Mouse (Mus musculus) ZHBTc4 (cell line): ENCODE results near the gene Ldb2.
A peak's percentile ranks its signal among the peaks of the same experiment; 100 is the strongest.

Experiments used
- DNase-seq: peaks from one replicate; pipeline ENCODE4 v3.0.0-alpha.2; 2011; ENCODE audit warnings: low read depth, low spot score

Ldb2 gene

GRCm38 (mm10) chr5:44645952-44646841 is 153.3 kb downstream of the Ldb2 start:
- no peak for DNase-seq

- DNase-seq, result no peak
Measured at GRCm38 (mm10) chr5:44643079-44643478, 156.4 kb downstream of the Ldb2 start.

GRCm38 (mm10) chr5:44641060-44641459 is 158.4 kb downstream of the Ldb2 start:
- no peak for DNase-seq

GRCm38 (mm10) chr5:44635546-44635945 is 163.9 kb downstream of the Ldb2 start:
- DNase-seq, result no peak

- no peak for DNase-seq
Measured at GRCm38 (mm10) chr5:44629034-44629625, 170.3 kb downstream of the Ldb2 start.

GRCm38 (mm10) chr5:44627487-44627886 is 172.0 kb downstream of the Ldb2 start:
- DNase-seq, result no peak

- DNase-seq, result no peak
Measured at GRCm38 (mm10) chr5:44626885-44627284, 172.6 kb downstream of the Ldb2 start.

GRCm38 (mm10) chr5:44626114-44626513 is 173.4 kb downstream of the Ldb2 start:
- DNase-seq, result no peak

GRCm38 (mm10) chr5:44615677-44616076 is 183.8 kb downstream of the Ldb2 start:
- no peak for DNase-seq

- no peak for DNase-seq
Measured at GRCm38 (mm10) chr5:44608901-44609300, 190.6 kb downstream of the Ldb2 start.

- DNase-seq, result no peak
Measured at GRCm38 (mm10) chr5:44601340-44601739, 198.1 kb downstream of the Ldb2 start.

GRCm38 (mm10) chr5:44593522-44594218 is 205.8 kb downstream of the Ldb2 start:
- DNase-seq, result no peak

- DNase-seq, result no peak
Measured at GRCm38 (mm10) chr5:44590750-44591149, 208.7 kb downstream of the Ldb2 start.

GRCm38 (mm10) chr5:44589318-44589717 is 210.2 kb downstream of the Ldb2 start:
- no peak for DNase-seq

- no peak for DNase-seq
Measured at GRCm38 (mm10) chr5:44586571-44586970, 212.9 kb downstream of the Ldb2 start.

GRCm38 (mm10) chr5:44579899-44580459 is 219.5 kb downstream of the Ldb2 start:
- no peak for DNase-seq

- DNase-seq, result no peak
Measured at GRCm38 (mm10) chr5:44576682-44577349, 222.7 kb downstream of the Ldb2 start.

GRCm38 (mm10) chr5:44574681-44575080 is 224.8 kb downstream of the Ldb2 start:
- no peak for DNase-seq

GRCm38 (mm10) chr5:44553765-44554352 is 245.6 kb downstream of the Ldb2 start:
- DNase-seq, result peak; percentile 38

GRCm38 (mm10) chr5:44553155-44553554 is 246.3 kb downstream of the Ldb2 start:
- DNase-seq, result peak; percentile 29

- DNase-seq, result no peak
Measured at GRCm38 (mm10) chr5:44552121-44552520, 247.4 kb downstream of the Ldb2 start.
